Mouse (Mus musculus) erythroblast, embryonic 14.5 days (primary cell): ENCODE measurements around the gene Nhs.

Experiments used
- GATA1 ChIP-seq: IDR thresholded peaks from 2 replicates; pipeline ENCODE4 v1.6.1; 2012; ENCODE audit warnings: low read length, inconsistent platforms, mixed read lengths
- TAL1 ChIP-seq: IDR thresholded peaks from 3 replicates; pipeline ENCODE4 v1.6.1; 2012; ENCODE audit warnings: low read length, inconsistent platforms, mixed read lengths

DNA sequence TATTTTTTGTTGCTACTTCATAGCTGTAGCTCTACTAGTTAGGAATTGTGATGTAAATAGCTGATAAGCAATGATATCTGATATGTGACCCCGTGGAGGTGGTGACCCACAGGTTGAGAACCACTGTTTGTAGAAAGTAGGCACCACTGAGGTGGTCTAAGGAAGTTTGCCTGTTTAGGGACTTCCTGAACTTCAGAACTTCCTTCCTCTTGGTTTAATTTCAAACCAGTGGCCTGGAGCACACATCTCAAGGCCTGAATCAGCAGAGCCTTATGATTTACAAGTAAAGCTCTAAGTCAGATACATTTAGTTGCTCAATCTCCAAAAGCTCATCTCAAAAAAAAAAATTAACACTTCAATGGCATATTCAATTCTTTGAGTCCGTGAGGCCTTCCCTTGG, 265.1 kb downstream of the Nhs start:
- TF ChIP-seq GATA1 (no peak), TAL1 (no peak)
